Mouse (Mus musculus) hindbrain, embryonic 14.5 days (tissue): ENCODE data around the gene Gsdma2. TPM values are rescaled to one million over a fixed set of nuclear protein-coding genes. Genes with fewer than 3 reads are reported as not detected.
"Not testable (repeated sequence)": the region's sequence is repeated elsewhere in the genome, so short reads cannot be mapped to it uniquely, and the experiment has no call there.

Source experiments
- ATAC-seq: fragments of 200-750 bp; cut with Nextera tagmentation; 2 replicates; pipeline ENCODE4 v1.8.0; 2017; ENCODE audit warnings: moderate number of reproducible peaks, mild to moderate bottlenecking, moderate TSS enrichment, moderate library complexity; ENCODE audit not compliant: low FRiP score
- DNase-seq: peaks from one replicate; pipeline ENCODE4 v3.0.0-alpha.2; 2015; ENCODE audit warnings: low spot score
- H3K27ac ChIP-seq: fragments of 300-500 bp; sonication (generic); 2 replicates; pipeline ENCODE4 v1.5.1; 2014; ENCODE audit warnings: mild to moderate bottlenecking, moderate library complexity
- H3K27me3 ChIP-seq: fragments of 300-500 bp; sonication (generic); 2 replicates; pipeline ENCODE4 v1.6.1; 2014; ENCODE audit warnings: mild to moderate bottlenecking, low read length, mixed read lengths; ENCODE audit not compliant: control insufficient read depth, insufficient read depth
- H3K36me3 ChIP-seq: fragments of 300-500 bp; sonication (generic); replicated peaks from 2 replicates; pipeline ENCODE4 v1.6.1; 2014; ENCODE audit not compliant: control insufficient read depth, insufficient read depth
- H3K4me1 ChIP-seq: fragments of 300-500 bp; sonication (generic); replicated peaks from 2 replicates; pipeline ENCODE4 v1.6.1; 2014; ENCODE audit warnings: antibody characterized with exemption, low read length, mixed read lengths; ENCODE audit not compliant: control insufficient read depth, insufficient read depth
- H3K4me2 ChIP-seq: fragments of 300-500 bp; sonication (generic); replicated peaks from 2 replicates; pipeline ENCODE4 v1.6.1; 2014; ENCODE audit warnings: mild to moderate bottlenecking, moderate library complexity
- H3K4me3 ChIP-seq: fragments of 300-500 bp; sonication (generic); replicated peaks from 2 replicates; pipeline ENCODE4 v1.5.1; 2014; ENCODE audit warnings: mild to moderate bottlenecking, low read length
- H3K9ac ChIP-seq: fragments of 300-500 bp; sonication (generic); 2 replicates; pipeline ENCODE4 v1.6.1; 2014
- H3K9me3 ChIP-seq: fragments of 300-500 bp; sonication (generic); 2 replicates; pipeline ENCODE4 v1.6.1; 2016; ENCODE audit warnings: low read length; ENCODE audit not compliant: control insufficient read depth
- WGBS: fragments of 180-500 bp; shearing (Covaris S2); extraction: QIAGEN DNeasy Blood & Tissue Kit; methylation state at CpG from one replicate; pipeline ENCODE4 v1.1.7; 2014; 5-methylcytosine and 5-hydroxymethylcytosine counted together
- polyA plus RNA-seq: library from polyadenylated mRNA; unstranded; fragments of >200 nt; fragmentation: Nextera tagmentation; extraction: Ambion mirVana; gene quantifications from 2 replicates; pipeline ENCODE4 v1.2.1, GENCODE M21; 2014

Gene Gsdma2
- polyA plus RNA-seq, 1 experiment from 2014 or later = not detected

GRCm38 (mm10) chr11:98644757-98645156 lies 1.8 kb upstream of the Gsdma2 start:
- Histone ChIP-seq H3K4me2 (no peak overlapping the region), H3K4me1 (no peaks in the 10 kb centered on the region), H3K36me3 (no peaks in the 10 kb centered on the region), H3K4me3 (no peak overlapping the region), H3K9ac (no peak overlapping the region), H3K27ac (no peak overlapping the region), H3K9me3 (no peaks in the 10 kb centered on the region), H3K27me3 (no peaks in the 10 kb centered on the region; the same call in 1 of the 2 replicates)
- WGBS = 82% methylated on average over 3 of the region's 3 CpGs
- no peak for DNase-seq
- no peak for ATAC-seq

GRCm38 (mm10) chr11:98645946-98646345 lies 613 bp upstream of the Gsdma2 start:
- WGBS = 74% methylated on average over 2 of the region's 2 CpGs
- H3K4me1 ChIP-seq = no peaks in the 10 kb centered on the region
- no peak overlapping the region for H3K4me3 ChIP-seq

GRCm38 (mm10) chr11:98655076-98655475 lies 8.5 kb downstream of the Gsdma2 start:
- peak; percentile 38 for DNase-seq
- H3K9ac ChIP-seq, ATAC-seq, H3K4me3 ChIP-seq, H3K27ac ChIP-seq, H3K4me1 ChIP-seq, H3K4me2 ChIP-seq, H3K36me3 ChIP-seq, H3K27me3 ChIP-seq, H3K9me3 ChIP-seq: not testable (repeated sequence)
- WGBS = 18% methylated on average over 7 of the region's 7 CpGs

More at GRCm38 (mm10) chr11:98645946-98646345, 613 bp upstream of the Gsdma2 start:
- Histone ChIP-seq H3K9me3 (no peaks in the 10 kb centered on the region), H3K27me3 (no peaks in the 10 kb centered on the region; the same call in 1 of the 2 replicates), H3K27ac (no peak overlapping the region), H3K4me2 (no peak overlapping the region), H3K9ac (no peak overlapping the region), H3K36me3 (no peaks in the 10 kb centered on the region)
- DNase-seq = no peak
- ATAC-seq = no peak

GRCm38 (mm10) chr11:98660517-98660916 lies 14.0 kb downstream of the Gsdma2 start:
- no peak overlapping the region for H3K4me3 ChIP-seq
- H3K4me1 ChIP-seq = no peaks in the 10 kb centered on the region
- H3K27me3 ChIP-seq = no peaks in the 10 kb centered on the region
- H3K9ac ChIP-seq = 0 out of 2 replicates have a peak overlapping the region, but pooled peaks have one; percentile 17
- DNase-seq (peak; percentile 82), ATAC-seq (no peak)
- H3K4me2 ChIP-seq = peak overlapping the region; percentile 34
- no peak overlapping the region for H3K27ac ChIP-seq
- H3K36me3 ChIP-seq = no peaks in the 10 kb centered on the region
- H3K9me3 ChIP-seq = no peaks in the 10 kb centered on the region
- WGBS = 9% methylated on average over 6 of the region's 6 CpGs

GRCm38 (mm10) chr11:98664091-98664490 lies 17.5 kb downstream of the Gsdma2 start, which contains the start of gene Gsdma:
Gene Gsdma, plus strand, starts transcription at chr11:98664351.
- H3K36me3 ChIP-seq = no peaks in the 10 kb centered on the region
- H3K4me3 ChIP-seq = no peak within 1 kb of the TSS
- no peak within 1 kb of the TSS for H3K9ac ChIP-seq
- no peak within 1 kb of the TSS for H3K4me2 ChIP-seq
- DNase-seq (no peak), ATAC-seq (no peak)
- WGBS = 23% methylated on average over 4 of the region's 4 CpGs
- H3K27ac ChIP-seq = no peak within 1 kb of the TSS
- H3K4me1 ChIP-seq = no peaks in the 10 kb centered on the region
- no peaks in the 10 kb centered on the region for H3K9me3 ChIP-seq
- 0 out of 2 replicates have a peak, but pooled peaks cover 7% of the 10 kb centered on the region for H3K27me3 ChIP-seq

GRCm38 (mm10) chr11:98668984-98669383 lies 22.4 kb downstream of the Gsdma2 start:
- WGBS = 64% methylated on average over 2 of the region's 2 CpGs
- Histone ChIP-seq H3K4me3 (no peak overlapping the region), H3K9me3 (no peaks in the 10 kb centered on the region), H3K9ac (no peak overlapping the region), H3K4me1 (no peaks in the 10 kb centered on the region), H3K4me2 (no peak overlapping the region), H3K27me3 (0 out of 2 replicates have a peak, but pooled peaks cover 7% of the 10 kb centered on the region), H3K36me3 (no peaks in the 10 kb centered on the region), H3K27ac (no peak overlapping the region)
- ATAC-seq (no peak), DNase-seq (no peak)

GRCm38 (mm10) chr11:98671284-98671815 lies 24.8 kb downstream of the Gsdma2 start:
- no peak overlapping the region for H3K27ac ChIP-seq
- 0 out of 2 replicates have a peak, but pooled peaks cover 7% of the 10 kb centered on the region for H3K27me3 ChIP-seq
- no peak overlapping the region for H3K9ac ChIP-seq
- WGBS = 88% methylated on average over 3 of the region's 3 CpGs
- DNase-seq = no peak
- no peak overlapping the region for H3K4me3 ChIP-seq
- H3K4me1 ChIP-seq = no peaks in the 10 kb centered on the region
- H3K9me3 ChIP-seq = no peaks in the 10 kb centered on the region
- no peak overlapping the region for H3K4me2 ChIP-seq
- no peaks in the 10 kb centered on the region for H3K36me3 ChIP-seq
- no peak for ATAC-seq

- DNase-seq (no peak), ATAC-seq (no peak)
- WGBS = 55% methylated on average over 5 of the region's 5 CpGs
- H3K27me3 ChIP-seq = 0 out of 2 replicates have a peak, but pooled peaks cover 7% of the 10 kb centered on the region
- no peak overlapping the region for H3K27ac ChIP-seq
- H3K9me3 ChIP-seq = no peaks in the 10 kb centered on the region
- H3K36me3 ChIP-seq = no peaks in the 10 kb centered on the region
- no peak overlapping the region for H3K9ac ChIP-seq
- no peaks in the 10 kb centered on the region for H3K4me1 ChIP-seq
- no peak overlapping the region for H3K4me3 ChIP-seq
- no peak overlapping the region for H3K4me2 ChIP-seq
Measured at GRCm38 (mm10) chr11:98671857-98672256, 25.3 kb downstream of the Gsdma2 start.

GRCm38 (mm10) chr11:98672482-98672881 lies 25.9 kb downstream of the Gsdma2 start:
- ATAC-seq = no peak
- Histone ChIP-seq H3K27ac (no peak overlapping the region), H3K27me3 (0 out of 2 replicates have a peak, but pooled peaks cover 7% of the 10 kb centered on the region), H3K4me2 (no peak overlapping the region), H3K4me1 (no peaks in the 10 kb centered on the region), H3K9me3 (no peaks in the 10 kb centered on the region), H3K9ac (no peak overlapping the region), H3K4me3 (no peak overlapping the region), H3K36me3 (no peaks in the 10 kb centered on the region)
- no peak for DNase-seq
- 85% methylated on average over 5 of the region's 5 CpGs for WGBS
